Mouse (Mus musculus): ENCODE results near the gene Rplp2.
"Not testable (repeated sequence)": the region's sequence is repeated elsewhere in the genome, so short reads cannot be mapped to it uniquely, and the experiment has no call there.

Gene Rplp2

DNA sequence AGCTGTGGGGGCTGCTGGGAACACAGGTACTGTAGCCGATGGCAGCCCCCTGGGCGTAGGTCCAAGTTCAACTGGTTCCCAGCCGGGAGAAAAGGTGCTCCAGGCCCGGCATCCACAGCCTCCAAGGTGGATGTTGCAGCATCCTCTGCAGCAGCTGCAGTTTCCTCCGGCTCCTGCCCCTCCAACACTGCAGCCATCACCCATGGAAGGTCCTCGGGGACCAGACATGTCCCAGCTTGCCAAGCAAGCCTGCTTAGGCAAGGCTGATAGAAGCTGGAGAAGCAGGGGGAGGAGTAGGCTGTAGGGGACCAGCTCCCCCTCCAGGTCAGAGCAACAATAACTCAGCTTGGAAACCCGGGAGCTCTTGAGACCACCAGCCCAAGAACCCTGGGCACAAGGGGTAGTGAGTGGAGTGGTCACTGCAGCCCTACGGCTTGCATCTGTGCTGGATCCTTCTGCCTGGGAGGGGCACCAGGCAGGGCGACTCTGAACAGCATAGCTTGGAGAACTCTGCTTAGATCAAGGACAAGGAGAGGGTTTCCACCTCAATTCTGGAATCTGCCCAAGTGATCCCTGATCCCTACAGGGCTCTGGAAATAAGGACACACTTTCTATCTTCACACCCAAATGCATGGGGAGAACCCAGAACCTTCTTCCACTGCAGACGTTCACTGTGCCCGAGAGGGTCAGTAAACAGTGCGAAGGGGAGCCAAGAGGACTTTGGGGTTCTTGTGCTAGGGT is 3.9 kb upstream of the Rplp2 start:
- peak; percentile 73 for DNase-seq (ENCODE audit: extremely low read depth, insufficient read length, low spot score)

DNA sequence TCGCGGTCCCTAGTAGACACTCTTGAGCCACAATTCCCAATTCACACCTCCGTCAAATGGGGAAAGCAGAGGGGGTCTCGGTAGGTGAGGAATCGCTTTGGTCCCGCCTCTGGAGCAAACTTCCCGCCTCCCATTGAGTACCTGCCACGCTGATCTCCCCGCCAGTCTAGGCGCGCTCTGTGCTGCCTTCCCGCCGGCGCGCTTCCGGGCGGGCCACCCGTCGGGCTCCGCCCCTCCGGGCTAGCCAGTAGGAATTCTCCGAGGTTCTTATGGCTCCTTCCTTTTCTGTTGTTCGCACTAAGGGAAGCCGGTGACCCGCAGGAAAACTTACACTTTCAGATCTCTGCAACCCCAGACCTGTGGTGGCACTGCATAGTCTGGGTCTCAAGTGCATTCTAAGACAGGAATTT is 3.3 kb upstream of the Rplp2 start, which contains the start of gene Pidd1:
Pidd1 (minus strand) TSS at position 198 of the 410 bp plus-strand sequence.
- DNase-seq (ENCODE audit: extremely low read depth, insufficient read length, low spot score): peak; percentile 91

DNA sequence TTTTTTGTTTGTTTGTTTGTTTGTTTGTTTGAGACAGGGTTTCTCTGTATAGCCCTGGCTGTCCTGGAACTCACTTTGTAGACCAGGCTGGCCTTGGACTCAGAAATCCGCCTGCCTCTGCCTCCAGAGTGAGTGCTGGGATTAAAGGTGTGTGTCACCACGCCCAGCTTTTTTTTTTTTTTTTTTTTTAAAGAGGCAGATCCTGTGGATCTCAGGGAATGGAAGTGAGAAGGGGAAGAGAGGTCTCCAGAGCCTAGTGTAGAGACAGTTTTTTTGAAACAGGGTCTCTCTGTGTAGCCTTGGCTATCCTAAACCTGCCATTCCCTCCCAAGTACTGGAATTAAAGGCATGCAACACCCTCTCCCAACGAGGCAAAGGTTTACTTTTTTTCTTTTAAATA is 796 bp upstream of the Rplp2 start:
- DNase-seq (ENCODE audit: extremely low read depth, insufficient read length, low spot score): not testable (repeated sequence)

DNA sequence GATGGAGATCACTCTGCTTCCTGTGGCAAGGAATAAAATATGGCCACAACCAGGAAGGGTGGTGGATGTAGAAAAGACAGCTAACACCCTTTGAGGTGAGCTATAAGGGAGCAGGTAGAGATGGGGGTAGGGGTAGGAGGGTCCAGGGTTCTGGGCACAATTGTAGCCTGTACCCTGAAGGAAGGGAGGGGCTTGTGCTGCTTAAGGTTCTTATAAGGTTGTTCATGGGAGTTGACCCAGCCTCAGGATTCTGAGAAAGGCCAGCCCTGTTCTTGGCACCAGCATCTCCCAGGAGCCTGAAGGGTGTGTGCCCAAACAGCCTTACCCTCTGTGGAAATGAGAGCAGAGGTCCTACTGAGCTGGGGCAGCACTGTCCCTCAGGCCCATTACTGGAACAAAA is 4.8 kb downstream of the Rplp2 start:
- no peak for DNase-seq (ENCODE audit: extremely low read depth, insufficient read length, low spot score)

DNA sequence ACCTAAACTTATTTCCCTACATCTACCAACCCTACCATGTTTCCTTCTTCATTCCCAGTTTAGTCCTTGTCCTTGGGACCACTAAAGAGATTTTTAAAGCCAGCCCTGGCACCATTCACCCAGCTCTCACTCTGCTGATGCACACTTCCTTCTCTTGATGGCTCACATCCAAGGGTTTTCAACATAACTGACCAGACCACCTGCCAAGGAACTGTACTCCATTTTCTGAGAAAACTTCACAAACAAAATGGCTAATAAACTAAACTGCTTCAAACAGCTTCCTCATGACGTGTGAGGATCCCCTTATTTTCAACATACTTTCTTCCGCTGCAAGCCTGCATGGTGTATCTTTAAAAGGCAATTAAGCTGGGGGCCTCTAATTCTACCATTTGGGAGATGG is 6.5 kb downstream of the Rplp2 start:
- no peak for DNase-seq (ENCODE audit: extremely low read depth, insufficient read length, low spot score)

DNA sequence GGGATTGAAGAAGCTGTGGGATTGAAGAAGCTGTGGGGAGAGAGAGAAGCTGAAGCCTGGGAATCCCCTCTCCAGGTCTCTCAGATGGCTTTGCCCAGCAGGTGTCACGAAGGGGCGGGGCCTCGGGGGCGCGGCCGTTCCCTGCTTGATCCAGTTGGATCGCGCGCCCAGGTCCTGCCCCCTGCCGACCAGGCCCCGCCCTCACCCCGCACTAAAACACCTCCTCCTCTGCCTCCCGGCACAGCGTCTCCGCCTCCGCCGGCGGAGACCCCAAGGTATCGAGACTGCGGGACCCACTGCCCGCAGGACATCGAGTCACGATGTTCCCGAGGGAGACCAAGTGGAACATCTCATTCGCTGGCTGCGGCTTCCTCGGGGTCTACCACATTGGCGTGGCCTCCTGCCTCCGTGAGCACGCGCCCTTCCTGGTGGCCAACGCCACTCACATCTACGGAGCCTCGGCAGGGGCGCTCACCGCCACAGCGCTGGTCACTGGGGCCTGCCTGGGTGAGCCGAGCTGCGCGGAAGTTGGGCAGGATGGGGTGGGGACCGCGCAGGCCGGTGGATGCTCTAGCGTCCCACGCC is 7.9 kb downstream of the Rplp2 start, which contains the start of gene Pnpla2:
Pnpla2 (plus strand) TSS at position 232 of the 585 bp plus-strand sequence.
- DNase-seq (ENCODE audit: extremely low read depth, insufficient read length, low spot score): peak; percentile 92

DNA sequence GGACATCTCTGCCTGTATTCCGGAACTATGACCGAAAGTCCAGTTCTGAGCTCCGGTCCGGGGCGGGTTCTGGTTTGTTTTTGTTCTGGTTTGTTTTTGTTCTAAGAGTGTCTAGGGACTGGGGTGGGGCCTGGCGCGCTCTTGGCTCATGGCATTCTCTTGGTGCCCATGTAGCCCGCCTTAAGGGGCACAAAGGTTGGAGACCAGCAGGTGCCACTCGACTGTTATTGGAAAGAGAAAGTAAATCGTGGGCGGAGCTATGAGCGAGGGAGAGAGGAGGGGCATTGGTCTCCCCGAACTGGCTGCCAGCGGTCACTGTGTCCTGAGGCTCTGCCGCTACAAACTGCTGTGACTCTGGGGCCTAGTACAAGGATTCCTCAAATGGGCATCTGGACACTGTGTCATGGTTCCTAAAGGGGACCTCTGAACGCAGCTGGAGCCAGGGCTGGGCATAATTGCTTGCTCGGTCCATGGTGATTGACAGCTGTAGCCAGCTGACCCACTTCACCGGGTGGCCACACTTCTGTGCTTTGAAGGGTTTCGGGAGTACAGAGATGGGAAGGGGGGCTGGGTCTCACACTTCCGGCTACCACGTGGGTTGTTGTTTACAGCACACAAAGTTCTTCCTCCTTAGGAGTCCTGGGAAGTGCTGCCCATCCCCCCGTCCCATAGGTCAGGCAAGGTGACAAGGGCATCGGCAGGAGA is 8.6 kb downstream of the Rplp2 start:
- peak; percentile 68 for DNase-seq (ENCODE audit: extremely low read depth, insufficient read length, low spot score)

DNA sequence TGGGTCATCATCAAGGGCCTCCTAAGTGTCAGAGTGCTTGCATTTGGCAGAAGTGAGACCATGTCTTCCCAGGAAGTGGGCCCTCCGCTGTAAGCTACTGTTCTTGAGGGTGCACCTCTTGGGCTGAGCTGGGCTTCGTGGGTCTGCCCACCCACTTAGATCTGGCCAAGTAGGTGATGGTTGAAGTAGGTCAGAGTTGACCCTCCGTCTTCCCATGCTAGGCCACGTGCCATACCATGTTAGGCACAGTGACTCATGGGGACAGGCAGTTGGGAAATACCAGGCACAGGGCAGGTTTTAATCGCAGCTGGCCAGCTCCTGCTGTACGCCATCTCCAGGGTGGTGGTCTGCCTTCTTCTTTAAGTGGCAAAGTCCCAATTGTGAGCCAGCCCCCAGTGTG is 9.6 kb downstream of the Rplp2 start:
- DNase-seq (ENCODE audit: extremely low read depth, insufficient read length, low spot score): no peak

DNA sequence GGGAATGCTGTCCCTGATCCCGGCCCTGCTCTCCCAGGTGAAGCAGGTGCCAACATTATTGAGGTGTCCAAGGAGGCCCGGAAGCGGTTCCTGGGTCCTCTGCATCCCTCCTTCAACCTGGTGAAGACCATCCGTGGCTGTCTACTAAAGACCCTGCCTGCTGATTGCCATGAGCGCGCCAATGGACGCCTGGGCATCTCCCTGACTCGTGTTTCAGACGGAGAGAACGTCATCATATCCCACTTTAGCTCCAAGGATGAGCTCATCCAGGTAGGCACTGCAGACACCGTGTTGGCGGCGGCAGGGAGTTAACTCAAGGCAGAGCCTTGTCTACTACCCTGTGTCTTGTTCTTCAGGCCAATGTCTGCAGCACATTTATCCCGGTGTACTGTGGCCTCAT is 10.1 kb downstream of the Rplp2 start:
- DNase-seq (ENCODE audit: extremely low read depth, insufficient read length, low spot score): no peak

DNA sequence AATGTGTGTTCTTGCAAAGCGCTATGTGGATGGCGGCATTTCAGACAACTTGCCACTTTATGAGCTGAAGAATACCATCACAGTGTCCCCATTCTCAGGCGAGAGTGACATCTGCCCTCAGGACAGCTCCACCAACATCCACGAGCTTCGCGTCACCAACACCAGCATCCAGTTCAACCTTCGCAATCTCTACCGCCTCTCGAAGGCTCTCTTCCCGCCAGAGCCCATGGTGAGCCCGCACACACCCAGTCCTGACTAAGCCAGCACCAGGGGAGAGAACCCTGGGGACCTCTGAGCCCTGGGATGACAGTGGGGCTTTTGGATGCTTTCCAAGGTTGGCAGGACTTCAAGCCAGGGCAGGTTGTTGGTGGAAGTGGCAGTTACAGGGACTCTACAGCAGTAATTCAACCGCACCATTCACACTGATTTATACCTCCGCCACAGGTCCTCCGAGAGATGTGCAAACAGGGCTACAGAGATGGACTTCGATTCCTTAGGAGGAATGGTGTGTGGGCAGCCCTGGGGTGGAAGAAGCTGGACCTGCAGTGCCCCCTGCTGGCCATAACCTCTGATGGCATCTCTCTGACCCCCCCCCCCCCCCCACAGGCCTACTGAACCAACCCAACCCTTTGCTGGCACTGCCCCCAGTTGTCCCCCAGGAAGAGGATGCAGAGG is 11.0 kb downstream of the Rplp2 start:
- no peak for DNase-seq (ENCODE audit: extremely low read depth, insufficient read length, low spot score)

DNA sequence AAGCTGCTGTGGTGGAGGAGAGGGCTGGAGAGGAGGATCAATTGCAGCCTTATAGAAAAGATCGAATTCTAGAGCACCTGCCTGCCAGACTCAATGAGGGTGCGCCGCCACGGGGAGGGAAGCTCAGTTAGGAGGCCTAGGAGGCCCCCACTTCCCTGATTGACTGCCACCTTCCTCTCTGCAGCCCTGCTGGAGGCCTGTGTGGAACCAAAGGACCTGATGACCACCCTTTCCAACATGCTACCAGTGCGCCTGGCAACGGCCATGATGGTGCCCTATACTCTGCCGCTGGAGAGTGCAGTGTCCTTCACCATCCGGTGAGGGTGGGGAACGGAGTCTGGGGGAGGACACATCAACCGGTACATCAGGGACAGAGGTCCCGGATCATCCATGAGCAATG is 11.5 kb downstream of the Rplp2 start:
- no peak for DNase-seq (ENCODE audit: extremely low read depth, insufficient read length, low spot score)

DNA sequence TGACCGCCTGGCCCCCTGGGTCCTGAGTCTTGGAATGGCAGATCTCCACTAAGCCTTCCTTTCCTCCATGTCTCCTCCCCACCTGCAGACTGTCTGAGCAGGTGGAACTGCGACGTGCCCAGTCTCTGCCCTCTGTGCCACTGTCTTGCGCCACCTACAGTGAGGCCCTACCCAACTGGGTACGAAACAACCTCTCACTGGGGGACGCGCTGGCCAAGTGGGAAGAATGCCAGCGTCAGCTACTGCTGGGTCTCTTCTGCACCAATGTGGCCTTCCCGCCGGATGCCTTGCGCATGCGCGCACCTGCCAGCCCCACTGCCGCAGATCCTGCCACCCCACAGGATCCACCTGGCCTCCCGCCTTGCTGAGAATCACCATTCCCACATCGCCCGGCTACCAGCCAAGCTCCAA is 12.1 kb downstream of the Rplp2 start:
- no peak for DNase-seq (ENCODE audit: extremely low read depth, insufficient read length, low spot score)

DNA sequence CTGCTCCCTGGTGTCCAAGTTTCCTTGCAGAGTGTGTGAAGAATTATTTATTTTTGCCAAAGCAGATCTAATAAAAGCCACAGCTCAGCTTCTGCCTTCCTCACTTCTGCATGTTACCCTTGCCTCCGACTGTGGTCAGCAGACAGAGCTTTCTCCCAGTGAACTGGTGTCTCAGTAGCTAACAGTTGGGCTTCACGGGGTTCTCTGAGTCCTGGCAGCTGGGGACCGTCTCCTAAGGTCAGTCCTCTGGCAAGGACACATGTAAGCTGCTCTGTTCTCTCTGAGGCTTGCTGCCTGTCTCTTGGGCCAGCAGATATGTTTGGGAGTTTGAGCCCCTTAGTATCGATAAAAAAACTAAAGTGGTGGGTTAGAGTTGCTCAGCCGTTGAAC is 12.8 kb downstream of the Rplp2 start:
- DNase-seq (ENCODE audit: extremely low read depth, insufficient read length, low spot score): no peak

DNA sequence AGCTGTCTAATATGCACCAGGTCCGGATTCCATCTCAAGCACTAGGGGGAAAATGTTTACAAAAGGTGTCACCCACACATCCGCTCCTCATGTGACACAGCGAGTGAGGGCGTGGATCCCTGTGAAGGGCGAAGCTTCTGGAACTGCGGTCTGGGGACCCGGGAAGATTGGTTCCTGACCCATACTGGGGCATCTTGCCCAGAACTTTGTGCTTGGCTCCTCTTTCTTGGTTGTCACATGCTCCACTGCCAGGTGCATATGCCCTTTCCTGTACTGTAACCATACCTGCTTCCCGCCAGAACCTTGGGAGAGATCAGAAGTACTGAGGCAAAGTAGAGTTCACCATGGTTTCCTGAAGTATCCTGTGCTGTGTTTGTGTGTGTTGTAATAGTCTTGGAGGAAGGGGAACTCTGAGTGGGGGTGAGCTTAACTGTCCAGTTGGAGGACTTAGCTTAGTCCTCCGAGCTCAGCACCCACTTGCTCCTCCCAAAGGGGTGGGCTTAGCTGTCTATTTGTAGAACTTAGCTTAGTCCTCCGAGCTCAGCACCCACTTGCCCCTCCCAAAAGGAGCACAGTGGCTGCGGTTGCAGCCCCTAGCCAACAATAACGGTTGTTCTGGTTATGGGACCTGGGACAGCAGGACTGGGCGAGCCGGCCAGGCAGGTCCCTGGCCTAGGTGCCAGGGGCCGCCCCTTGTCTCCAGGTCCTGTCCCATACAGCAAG is 13.4 kb downstream of the Rplp2 start, which contains the start of gene Cracr2b:
Cracr2b (plus strand) TSS at position 704 of the 723 bp plus-strand sequence.
- no peak for DNase-seq (ENCODE audit: extremely low read depth, insufficient read length, low spot score)

DNA sequence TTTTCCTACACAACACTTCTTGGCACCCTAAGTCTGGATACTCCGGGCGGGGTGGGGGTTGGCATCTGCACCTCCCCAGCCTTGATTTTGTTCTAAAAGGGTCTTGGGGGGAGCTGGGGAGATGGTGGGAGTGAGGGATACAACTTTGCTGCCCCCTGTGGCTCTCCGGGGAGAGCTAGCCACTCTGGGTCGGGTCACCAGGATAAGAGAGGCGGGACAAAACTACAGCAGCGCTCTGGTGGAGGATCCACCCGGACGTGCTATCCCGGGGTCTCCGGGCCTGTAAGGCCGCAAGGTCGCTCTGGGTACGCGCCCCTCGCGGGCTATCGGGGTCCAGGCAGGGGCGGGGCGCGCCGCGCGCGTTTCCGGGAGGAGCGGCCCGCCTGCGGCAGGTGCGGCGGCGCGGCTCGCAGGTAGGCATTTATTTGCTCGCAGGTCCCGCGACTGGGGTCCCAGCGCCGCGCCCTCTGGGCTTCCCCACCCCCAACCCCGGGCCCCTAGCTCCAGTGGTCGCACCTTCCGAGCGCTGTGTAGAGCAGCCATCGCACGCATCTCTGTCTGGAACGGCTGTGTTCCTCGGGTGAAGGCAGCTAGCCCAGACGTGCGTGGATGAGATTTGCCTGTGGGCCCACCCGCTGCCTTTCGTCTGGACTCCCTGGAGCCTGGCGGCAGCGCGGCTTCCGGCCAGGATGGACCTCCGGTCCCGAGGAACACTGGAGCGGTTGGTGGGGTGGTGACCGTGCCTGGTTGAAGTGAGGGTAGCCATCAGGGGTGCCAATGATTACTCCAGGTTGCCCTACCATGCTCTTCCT is 14.6 kb downstream of the Rplp2 start:
- no peak for DNase-seq (ENCODE audit: extremely low read depth, insufficient read length, low spot score)

DNA sequence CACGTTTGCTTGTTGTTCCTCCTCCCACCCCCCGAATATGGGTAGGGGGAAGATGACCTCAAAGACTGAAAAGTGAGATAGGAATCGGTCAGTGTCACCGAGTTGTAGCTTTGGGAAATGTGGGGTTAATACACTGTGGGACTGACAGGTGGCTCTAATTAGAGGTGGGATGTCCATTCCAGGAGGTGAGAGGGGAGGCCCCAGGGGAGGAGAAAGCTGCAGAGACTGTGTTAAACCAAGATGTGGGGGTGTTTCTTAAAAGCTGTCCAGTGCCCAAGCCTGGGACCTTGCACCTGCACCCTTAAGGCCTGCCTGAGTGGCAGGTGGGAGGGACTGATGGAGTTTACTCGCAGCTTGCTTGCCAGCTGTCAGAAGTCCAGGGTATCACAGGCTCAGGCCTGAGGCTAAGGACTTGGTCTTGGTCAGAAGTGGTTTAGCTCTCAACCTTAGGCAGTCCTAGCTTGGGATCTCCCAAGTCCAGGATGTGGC is 15.2 kb downstream of the Rplp2 start:
- no peak for DNase-seq (ENCODE audit: extremely low read depth, insufficient read length, low spot score)

DNA sequence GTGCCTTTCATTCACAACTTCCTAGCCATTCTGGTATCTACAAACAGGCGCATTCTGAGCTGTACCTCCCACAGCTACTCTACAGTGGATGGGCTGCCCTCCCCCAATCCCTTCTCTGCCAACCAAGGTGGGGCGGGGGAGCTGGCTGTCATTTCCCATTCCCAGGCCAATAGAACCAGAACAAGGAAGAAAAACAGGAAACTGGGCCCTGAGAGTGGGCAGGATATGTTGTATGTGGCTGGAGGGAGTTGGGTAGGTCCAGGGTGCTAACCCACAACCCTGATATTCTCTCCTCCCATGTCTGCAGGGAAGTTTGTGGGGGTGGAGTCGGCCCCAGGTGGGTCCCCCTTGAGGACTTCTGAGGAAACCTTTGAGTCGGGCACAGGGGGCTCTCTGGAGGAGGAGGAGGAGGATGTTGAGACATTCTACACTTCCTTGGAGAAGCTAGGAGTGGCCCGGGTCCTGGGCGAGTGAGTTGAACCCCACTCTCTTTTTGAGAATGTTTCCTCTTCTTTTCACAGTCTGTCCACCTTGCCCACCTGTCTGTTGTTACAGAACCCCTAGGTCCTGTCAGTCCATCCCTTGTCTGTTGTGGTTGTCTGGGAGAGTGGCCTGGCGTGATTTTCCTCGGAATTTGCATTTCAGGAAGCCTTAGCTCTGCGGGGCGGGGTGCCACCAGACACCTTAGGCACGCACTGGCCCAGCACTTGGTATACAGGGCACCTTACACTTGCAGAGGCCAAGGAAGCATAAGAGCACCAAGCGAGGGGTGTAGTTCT is 16.8 kb downstream of the Rplp2 start:
- DNase-seq (ENCODE audit: extremely low read depth, insufficient read length, low spot score): no peak

DNA sequence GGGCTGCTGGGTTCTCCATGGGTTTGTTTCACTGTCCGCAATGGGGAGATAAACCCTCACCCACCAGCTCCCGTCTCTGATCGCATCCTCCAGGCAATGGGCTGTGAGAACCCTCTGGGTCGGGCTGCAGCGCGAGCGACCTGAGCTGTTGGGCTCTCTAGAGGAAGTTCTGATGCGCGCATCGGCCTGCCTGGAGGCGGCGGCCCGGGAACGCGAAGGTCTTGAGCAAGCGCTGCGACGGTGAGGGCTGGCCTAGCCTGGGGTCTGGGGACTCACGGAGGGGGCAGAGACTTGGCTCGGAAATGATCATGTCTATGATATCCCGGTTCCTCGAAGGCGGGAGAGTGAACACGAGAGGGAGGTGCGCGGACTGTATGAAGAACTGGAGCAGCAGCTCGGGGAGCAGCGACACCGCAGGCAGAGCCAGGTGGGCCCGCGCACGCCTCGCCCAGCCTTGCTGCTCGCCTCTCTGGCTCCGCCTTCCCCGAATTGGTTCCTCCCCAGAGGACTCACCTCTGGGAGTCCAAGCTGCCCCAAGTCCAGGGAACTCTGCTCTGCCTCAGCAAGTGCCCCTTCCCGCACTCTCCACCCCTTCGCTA is 17.5 kb downstream of the Rplp2 start:
- no peak for DNase-seq (ENCODE audit: extremely low read depth, insufficient read length, low spot score)

All from 3134 (cell line).